Mouse (Mus musculus) forebrain, embryonic 11.5 days (tissue): ENCODE data around the gene Pnrc1. TPM values are rescaled to one million over a fixed set of nuclear protein-coding genes. Genes with fewer than 3 reads are reported as not detected.
A peak's percentile ranks its signal among the peaks of the same experiment; 100 is the strongest.

Experiments
- ATAC-seq: fragments of 200-750 bp; cut with Nextera tagmentation; replicated peaks from 2 replicates; pipeline ENCODE4 v1.8.0; 2017; ENCODE audit warnings: moderate TSS enrichment; ENCODE audit not compliant: low FRiP score
- DNase-seq: peaks from one replicate; pipeline ENCODE4 v3.0.0-alpha.2; 2017; ENCODE audit warnings: low spot score
- H3K27ac ChIP-seq: fragments of 300-500 bp; sonication (generic); 2 replicates; pipeline ENCODE4 v1.5.1; 2014; ENCODE audit warnings: low read depth, low read length
- H3K27me3 ChIP-seq: fragments of 300-500 bp; sonication (generic); 2 replicates; pipeline ENCODE4 v1.6.1; 2014; ENCODE audit warnings: mild to moderate bottlenecking, low read length, mixed read lengths; ENCODE audit not compliant: control insufficient read depth, insufficient read depth
- H3K36me3 ChIP-seq: fragments of 300-500 bp; sonication (generic); 2 replicates; pipeline ENCODE4 v1.6.1; 2014; ENCODE audit warnings: mild to moderate bottlenecking, low read length, moderate library complexity, mixed read lengths; ENCODE audit not compliant: control insufficient read depth, insufficient read depth
- H3K4me1 ChIP-seq: fragments of 300-500 bp; sonication (generic); replicated peaks from 2 replicates; pipeline ENCODE4 v1.6.1; 2014; ENCODE audit warnings: low read length, mixed read lengths; ENCODE audit not compliant: control insufficient read depth, insufficient read depth
- H3K4me2 ChIP-seq: fragments of 300-500 bp; sonication (generic); 2 replicates; pipeline ENCODE4 v1.6.1; 2014; ENCODE audit warnings: low read depth, mild to moderate bottlenecking, low read length, moderate library complexity, mixed read lengths; ENCODE audit not compliant: severe bottlenecking
- H3K4me3 ChIP-seq: fragments of 300-500 bp; sonication (generic); 2 replicates; pipeline ENCODE4 v1.5.1; 2014; ENCODE audit warnings: low read depth, low read length
- H3K9ac ChIP-seq: fragments of 300-500 bp; sonication (generic); 2 replicates; pipeline ENCODE4 v1.6.1; 2014; ENCODE audit warnings: low read length
- H3K9me3 ChIP-seq: fragments of 300-500 bp; sonication (generic); 2 replicates; pipeline ENCODE4 v1.6.1; 2016; ENCODE audit warnings: low read length, mixed read lengths; ENCODE audit not compliant: control insufficient read depth
- WGBS: fragments of 180-500 bp; shearing (Covaris S2); extraction: QIAGEN DNeasy Blood & Tissue Kit; methylation state at CpG from one replicate; pipeline ENCODE4 v1.1.7; 2014; 5-methylcytosine and 5-hydroxymethylcytosine counted together
- polyA plus RNA-seq: library from polyadenylated mRNA; unstranded; fragments of >200 nt; fragmentation: Nextera tagmentation; extraction: Ambion mirVana; gene quantifications from 2 replicates; pipeline ENCODE4 v1.2.1, GENCODE M21; 2014

Gene Pnrc1
- polyA plus RNA-seq, 1 experiment from 2014 or later: 84.9 TPM

DNA sequence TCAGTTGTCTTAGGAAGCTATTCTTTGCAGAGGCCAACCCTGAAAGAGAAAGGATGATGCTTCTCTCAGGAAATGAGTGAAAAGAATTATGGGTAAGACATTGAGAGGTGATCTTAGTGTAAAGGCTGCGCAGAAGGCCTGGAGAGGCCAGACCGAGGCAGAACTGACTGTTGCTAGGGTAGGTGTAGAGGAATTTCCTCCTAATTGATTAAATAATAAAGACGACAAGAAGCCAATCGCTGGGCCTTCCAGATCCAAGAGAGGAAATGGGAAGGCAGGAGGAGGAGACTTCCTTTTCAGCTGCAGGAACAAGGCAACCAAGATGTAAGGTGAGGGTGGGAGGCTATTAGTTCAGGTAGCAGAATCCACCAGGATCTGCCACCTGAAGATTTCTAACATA lies 35.3 kb downstream of the Pnrc1 start:
- H3K4me1 ChIP-seq: no peaks in the 10 kb centered on the region
- no peaks in the 10 kb centered on the region for H3K9me3 ChIP-seq
- ATAC-seq (no peak), DNase-seq (no peak)
- H3K4me3 ChIP-seq: no peak overlapping the region
- H3K36me3 ChIP-seq: no peaks in the 10 kb centered on the region
- H3K9ac ChIP-seq: no peak overlapping the region
- H3K27ac ChIP-seq: no peak overlapping the region
- 66% methylated on average over 4 of the region's 4 CpGs for WGBS
- H3K27me3 ChIP-seq: no peaks in the 10 kb centered on the region
- no peak overlapping the region for H3K4me2 ChIP-seq

- no peak for ATAC-seq
- Histone ChIP-seq H3K9me3 (no peaks in the 10 kb centered on the region), H3K27me3 (no peaks in the 10 kb centered on the region), H3K4me1 (no peaks in the 10 kb centered on the region; the same call in 1 of the 2 replicates), H3K4me3 (no peak overlapping the region), H3K4me2 (no peak overlapping the region), H3K9ac (no peak overlapping the region), H3K27ac (no peak overlapping the region), H3K36me3 (no peaks in the 10 kb centered on the region; the same call in 1 of the 2 replicates)
- no peak for DNase-seq
- 96% methylated on average over 2 of the region's 2 CpGs for WGBS
Measured at GRCm38 (mm10) chr4:33250867-33251266, 39.1 kb downstream of the Pnrc1 start.

DNA sequence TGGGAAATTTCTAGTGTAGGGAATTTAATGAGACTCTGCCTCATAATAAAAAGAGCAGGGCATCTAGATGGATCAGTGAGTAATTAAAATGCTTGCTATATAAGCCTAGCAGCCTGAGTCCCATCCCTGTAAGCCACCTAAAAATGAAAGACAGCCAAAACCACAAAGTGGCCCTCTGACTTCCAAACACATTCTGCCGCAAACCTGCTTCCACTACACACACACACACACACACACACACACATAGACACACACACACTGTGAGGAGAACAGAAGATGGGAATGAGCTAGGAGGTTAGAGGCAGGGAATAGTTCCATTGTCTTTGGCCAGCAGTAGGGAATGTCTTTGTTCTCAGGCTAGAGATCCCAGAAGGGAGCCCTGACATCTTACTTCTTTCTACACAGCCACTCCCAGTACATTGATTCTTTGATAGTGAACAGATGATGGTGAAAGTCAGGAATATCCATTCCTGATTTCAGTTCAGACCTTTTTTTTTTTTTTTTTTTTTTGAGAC lies 40.2 kb downstream of the Pnrc1 start:
- H3K9ac ChIP-seq: no peak overlapping the region
- WGBS: 65% methylated on average over 1 of the region's 1 CpGs
- DNase-seq: no peak
- H3K27ac ChIP-seq: no peak overlapping the region
- no peak overlapping the region for H3K4me2 ChIP-seq
- ATAC-seq: no peak
- H3K4me3 ChIP-seq: no peak overlapping the region
- H3K27me3 ChIP-seq: no peaks in the 10 kb centered on the region
- no peaks in the 10 kb centered on the region; the same call in 1 of the 2 replicates for H3K36me3 ChIP-seq
- H3K4me1 ChIP-seq: no peaks in the 10 kb centered on the region; the same call in 1 of the 2 replicates
- no peaks in the 10 kb centered on the region for H3K9me3 ChIP-seq

- Histone ChIP-seq H3K4me2 (peak overlapping the region; percentile 37), H3K9me3 (no peaks in the 10 kb centered on the region), H3K4me1 (no peaks in the 10 kb centered on the region; the same call in 1 of the 2 replicates), H3K9ac (peak overlapping the region; percentile 97), H3K27ac (peak overlapping the region; percentile 97), H3K4me3 (peak overlapping the region; percentile 97; the same call in 1 of the 2 replicates), H3K27me3 (no peaks in the 10 kb centered on the region), H3K36me3 (no peaks in the 10 kb centered on the region; the same call in 1 of the 2 replicates)
- no peak for ATAC-seq
- WGBS: 4% methylated on average over 4 of the region's 4 CpGs
- no peak for DNase-seq
Measured at GRCm38 (mm10) chr4:33248915-33249314, 41.0 kb downstream of the Pnrc1 start.

- WGBS: under 1% methylated on average over 86 of the region's 88 CpGs
- Histone ChIP-seq H3K4me1 (no peaks in the 10 kb centered on the region; the same call in 1 of the 2 replicates), H3K27ac (peak overlapping the region; percentile 97), H3K36me3 (no peaks in the 10 kb centered on the region; the same call in 1 of the 2 replicates), H3K4me3 (peak overlapping the region; percentile 97), H3K9me3 (no peaks in the 10 kb centered on the region), H3K27me3 (no peaks in the 10 kb centered on the region), H3K9ac (peak overlapping the region; percentile 97), H3K4me2 (peak overlapping the region; percentile 64)
- peak; percentile 100 for DNase-seq
- peak; percentile 95 for ATAC-seq
Measured at GRCm38 (mm10) chr4:33248062-33248889, 41.7 kb downstream of the Pnrc1 start.

DNA sequence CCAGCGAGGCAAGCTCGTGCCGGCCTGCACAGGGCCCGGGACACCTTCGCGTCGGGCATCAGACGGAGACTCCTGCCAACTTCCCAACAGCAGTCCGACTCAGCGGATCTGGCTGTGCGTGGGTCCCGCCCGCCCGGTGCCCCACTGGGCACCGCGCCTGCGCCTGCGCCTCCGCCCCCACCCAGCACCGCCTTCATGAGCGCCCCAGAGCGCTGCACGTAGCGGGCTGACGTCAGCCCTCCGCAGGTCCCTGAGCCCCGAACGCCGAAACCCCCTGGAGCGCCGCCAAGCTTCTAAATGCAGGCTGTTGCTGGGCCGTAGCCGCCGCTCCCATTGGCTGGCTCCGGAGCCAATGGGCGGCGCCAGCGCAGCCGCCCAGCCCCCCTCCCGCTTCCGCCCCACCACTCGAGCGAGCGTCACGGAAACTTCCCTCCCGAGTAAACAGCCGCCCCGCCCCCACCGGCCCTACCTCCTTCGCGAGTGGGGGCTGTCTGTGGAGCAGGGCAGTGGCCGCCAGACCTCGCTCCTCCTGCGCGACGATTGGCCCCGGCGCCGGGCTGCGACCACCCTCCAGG lies 42.4 kb downstream of the Pnrc1 start:
- WGBS: under 1% methylated on average over 53 of the region's 60 CpGs
- no peaks in the 10 kb centered on the region; the same call in 1 of the 2 replicates for H3K36me3 ChIP-seq
- H3K9me3 ChIP-seq: no peaks in the 10 kb centered on the region
- peak overlapping the region; percentile 97 for H3K4me3 ChIP-seq
- ATAC-seq (peak; percentile 91), DNase-seq (peak; percentile 98)
- no peaks in the 10 kb centered on the region for H3K27me3 ChIP-seq
- peak overlapping the region; percentile 64 for H3K4me2 ChIP-seq
- H3K27ac ChIP-seq: peak overlapping the region; percentile 97
- H3K4me1 ChIP-seq: no peaks in the 10 kb centered on the region; the same call in 1 of the 2 replicates
- H3K9ac ChIP-seq: peak overlapping the region; percentile 97

GRCm38 (mm10) chr4:33245853-33246395 lies 44.0 kb downstream of the Pnrc1 start:
- no peaks in the 10 kb centered on the region for H3K9me3 ChIP-seq
- no peaks in the 10 kb centered on the region for H3K27me3 ChIP-seq
- 92% methylated on average over 14 of the region's 14 CpGs for WGBS
- no peak for ATAC-seq
- DNase-seq: no peak
- H3K4me3 ChIP-seq: no peak overlapping the region
- no peak overlapping the region for H3K9ac ChIP-seq
- no peak overlapping the region for H3K4me2 ChIP-seq
- no peak overlapping the region for H3K27ac ChIP-seq
- no peaks in the 10 kb centered on the region; the same call in 1 of the 2 replicates for H3K4me1 ChIP-seq
- no peaks in the 10 kb centered on the region; the same call in 1 of the 2 replicates for H3K36me3 ChIP-seq

DNA sequence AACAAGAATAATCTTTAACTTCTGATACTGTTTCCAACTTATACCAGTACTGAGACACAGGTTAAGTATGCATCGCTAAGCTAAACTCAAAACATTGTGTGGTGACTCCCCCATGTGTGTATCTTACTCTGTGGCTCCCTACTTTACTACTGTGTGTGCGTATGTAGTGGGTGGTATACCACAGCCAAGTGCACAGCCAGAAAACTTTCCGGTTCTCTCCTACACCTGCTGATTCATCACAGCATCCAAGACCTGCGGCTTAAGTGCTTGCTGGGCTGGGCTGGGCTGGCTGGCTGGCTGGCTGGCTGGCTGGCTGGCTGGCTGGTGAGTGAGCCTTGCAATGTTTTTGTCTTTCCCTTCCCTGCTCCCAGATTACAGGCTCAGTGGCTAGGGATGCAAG lies 46.0 kb downstream of the Pnrc1 start:
- Histone ChIP-seq H3K27ac (no peak overlapping the region), H3K4me2 (no peak overlapping the region), H3K9me3 (no peaks in the 10 kb centered on the region), H3K9ac (no peak overlapping the region), H3K4me1 (no peaks in the 10 kb centered on the region; the same call in 1 of the 2 replicates), H3K36me3 (no peaks in the 10 kb centered on the region; the same call in 1 of the 2 replicates), H3K4me3 (no peak overlapping the region), H3K27me3 (no peaks in the 10 kb centered on the region)
- WGBS: 92% methylated on average over 4 of the region's 4 CpGs
- ATAC-seq: no peak
- DNase-seq: no peak
